Comparison of ENCODE assay signal across 26 mouse cellular contexts in the genomic region with DNA sequence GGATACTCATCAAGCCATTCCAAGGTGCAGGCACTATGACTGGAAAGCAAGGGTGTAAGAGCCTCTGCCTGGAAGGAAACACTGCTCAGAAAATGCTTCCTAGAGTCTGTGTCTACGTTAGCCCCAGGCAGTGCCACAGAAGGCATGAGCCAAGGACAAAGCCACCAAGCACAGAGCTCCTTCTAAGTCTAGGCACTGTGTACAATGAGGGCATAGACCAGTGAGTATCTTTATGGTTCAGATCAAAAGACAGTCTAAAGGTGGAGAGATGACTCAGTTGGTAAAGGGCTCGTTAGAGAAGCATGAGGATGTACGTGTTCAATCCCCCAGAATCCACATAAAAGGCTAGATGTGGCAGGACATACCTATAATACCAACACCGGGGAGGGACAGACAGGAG. TPM values are rescaled to one million over a fixed set of nuclear protein-coding genes. Genes with fewer than 3 reads are reported as not detected.
DNase-seq lines count a peak whose midpoint lies in the region; ATAC-seq and TF ChIP-seq lines count a peak whose summit lies in the region.
"Had no signal": no experiment of that assay in that cellular context is flagged by ENCODE, and none has a peak within 500 bp of the region (broad histone marks: within the 10 kb centered on the region; RNA-seq: fewer than 3 reads in every experiment).

No protein-coding gene starts in this region.

- H3K9me3 ChIP-seq in intestine, embryonic 16.5 days (ENCODE audit: control insufficient read depth, low read length) = no peaks in the 10 kb centered on the region
- H3K9me3 ChIP-seq in liver, embryonic 13.5 days (replicated peaks) = no peaks in the 10 kb centered on the region
- H3K9me3 ChIP-seq: embryonic facial prominence, embryonic 12.5 days; heart, embryonic 13.5 days; hindbrain, embryonic 15.5 days; limb, embryonic 10.5 days; limb, embryonic 15.5 days; megakaryocyte, embryonic 14.5 days; midbrain, embryonic 12.5 days; neural tube, embryonic 13.5 days; stomach, embryonic 15.5 days had no signal

- peaks cover 47% of the 10 kb centered on the region for H3K4me1 ChIP-seq in intestine, embryonic 16.5 days (ENCODE audit: control insufficient read depth, insufficient read depth, low read length)
- H3K4me1 ChIP-seq in liver, embryonic 13.5 days (replicated peaks) = peaks cover 98% of the 10 kb centered on the region

- no peak overlapping the region for H3K4me3 ChIP-seq in left cerebral cortex, adult 2 months
- no peak overlapping the region for H3K4me3 ChIP-seq in intestine, embryonic 16.5 days (ENCODE audit: low read length)
- H3K4me3 ChIP-seq in liver, embryonic 13.5 days (replicated peaks) = no peak overlapping the region
- H3K4me3 ChIP-seq: embryonic facial prominence, embryonic 12.5 days; heart, adult 2 months; heart, embryonic 13.5 days; hindbrain, embryonic 15.5 days; limb, embryonic 10.5 days; limb, embryonic 15.5 days; megakaryocyte, embryonic 14.5 days; midbrain, embryonic 12.5 days; neural tube, embryonic 13.5 days; stomach, embryonic 15.5 days had no signal

- H3K36me3 ChIP-seq in intestine, embryonic 16.5 days (ENCODE audit: control insufficient read depth, insufficient read depth, low read length) = no peaks in the 10 kb centered on the region; the same call in 1 of the 2 replicates
- H3K36me3 ChIP-seq in liver, embryonic 13.5 days = peaks cover 16% of the 10 kb centered on the region
- H3K36me3 ChIP-seq: embryonic facial prominence, embryonic 12.5 days; heart, embryonic 13.5 days; hindbrain, embryonic 15.5 days; limb, embryonic 10.5 days; limb, embryonic 15.5 days; midbrain, embryonic 12.5 days; neural tube, embryonic 13.5 days; stomach, embryonic 15.5 days had no signal

- DNase-seq in left cerebral cortex, adult 2 months (ENCODE audit: extremely low spot score in 1 of 2, low spot score in 2 of 2) = no peak
- DNase-seq in left cerebral cortex, adult 9 months (ENCODE audit: low spot score in 2 of 2) = no peak
- no peak for DNase-seq in liver, embryonic 13.5 days
- DNase-seq in right cerebral cortex, adult 2 months (ENCODE audit: low spot score in 2 of 2) = no peak
- no peak for DNase-seq in lung, adult 18-20 months
- DNase-seq: adrenal gland, adult 2 months; adrenal gland, postnatal 36 days; B cell, adult 2 months; embryo, embryonic 11 days; heart, adult 2 months; heart, postnatal 10 days; kidney, postnatal 14 days; lung, postnatal 4 days; right cerebral cortex, postnatal 14 days had no signal

- peak; percentile 61 for ATAC-seq in intestine, embryonic 16.5 days
- ATAC-seq in liver, embryonic 13.5 days (ENCODE audit: low read depth) = no peak
- ATAC-seq: activated CD4-positive, CD25-positive, alpha-beta regulatory T cell, adult 4 months; forebrain, embryonic 16.5 days had no signal

- no peak overlapping the region for H3K9ac ChIP-seq in intestine, embryonic 16.5 days (ENCODE audit: low read depth, low read length)
- peak overlapping the region; percentile 93 for H3K9ac ChIP-seq in liver, embryonic 13.5 days
- H3K9ac ChIP-seq: embryonic facial prominence, embryonic 12.5 days; heart, embryonic 13.5 days; hindbrain, embryonic 15.5 days; limb, embryonic 15.5 days; midbrain, embryonic 12.5 days; neural tube, embryonic 13.5 days; stomach, embryonic 15.5 days had no signal

- peak overlapping the region; percentile 84 for H3K27ac ChIP-seq in left cerebral cortex, adult 2 months
- H3K27ac ChIP-seq in intestine, embryonic 16.5 days (ENCODE audit: low read length) = peak overlapping the region; percentile 55
- peak overlapping the region; percentile 99 for H3K27ac ChIP-seq in liver, embryonic 13.5 days
- H3K27ac ChIP-seq: embryonic facial prominence, embryonic 12.5 days; heart, adult 2 months; heart, embryonic 13.5 days; hindbrain, embryonic 15.5 days; limb, embryonic 10.5 days; limb, embryonic 15.5 days; midbrain, embryonic 12.5 days; neural tube, embryonic 13.5 days; stomach, embryonic 15.5 days had no signal

- intact Hi-C loops in left cerebral cortex, adult 2 months (cut with DNase I) = no loop called here

- WGBS in intestine, embryonic 16.5 days = 65% methylated on average over 4 of the region's 4 CpGs
- 72% methylated on average over 4 of the region's 4 CpGs for WGBS in liver, embryonic 13.5 days (ENCODE audit: insufficient replicate concordance)

- no peak for TF ChIP-seq CTCF in left cerebral cortex, adult 2 months (IDR thresholded peaks at IDR 0.05)

- no peaks in the 10 kb centered on the region; the same call in 1 of the 2 replicates for H3K27me3 ChIP-seq in intestine, embryonic 16.5 days (replicated peaks; ENCODE audit: control insufficient read depth, insufficient read depth, low read length)
- H3K27me3 ChIP-seq in liver, embryonic 13.5 days = no peaks in the 10 kb centered on the region
- H3K27me3 ChIP-seq: embryonic facial prominence, embryonic 12.5 days; hindbrain, embryonic 15.5 days; limb, embryonic 15.5 days; neural tube, embryonic 13.5 days; stomach, embryonic 15.5 days had no signal

- no peak overlapping the region for H3K4me2 ChIP-seq in intestine, embryonic 16.5 days (ENCODE audit: low read depth, low read length)
- peak overlapping the region; percentile 100 for H3K4me2 ChIP-seq in liver, embryonic 13.5 days
- H3K4me2 ChIP-seq: embryonic facial prominence, embryonic 12.5 days; heart, embryonic 13.5 days; hindbrain, embryonic 15.5 days; limb, embryonic 15.5 days; midbrain, embryonic 12.5 days; neural tube, embryonic 13.5 days; stomach, embryonic 15.5 days had no signal

RNA-seq across cellular contexts. Expression of gene Tbc1d24, which starts 4.3 kb away (rescaled TPM):
- 10 to 100 TPM; 63.3 to 69.7 TPM for total RNA-seq in left cerebral cortex, adult 2 months (2021)
- polyA plus RNA-seq in intestine, embryonic 16.5 days (2015; fragmentation: Nextera tagmentation; extraction: Ambion mirVana) = 5.5 and 6.1 TPM in 2 replicates
- 6.9 and 7.5 TPM in 2 replicates for polyA plus RNA-seq in liver, embryonic 13.5 days (2015; fragmentation: Nextera tagmentation; extraction: Ambion mirVana)

RNA-seq across cellular contexts. Expression of gene Ntn3, which starts 8.2 kb away (rescaled TPM):
- 10 to 100 TPM; 10.5 to 11.5 TPM for total RNA-seq in left cerebral cortex, adult 2 months (2021)
- 3.1 and 3.5 TPM in 2 replicates for polyA plus RNA-seq in intestine, embryonic 16.5 days (2015; fragmentation: Nextera tagmentation; extraction: Ambion mirVana)
- polyA plus RNA-seq in liver, embryonic 13.5 days (2015; fragmentation: Nextera tagmentation; extraction: Ambion mirVana) = 1.00 and 1.4 TPM in 2 replicates
- polyA plus RNA-seq: activated CD4-positive, CD25-positive, alpha-beta regulatory T cell, adult 4 months had no signal

RNA-seq across cellular contexts. Expression of gene Tedc2, which starts 19.6 kb away (rescaled TPM):
- 10 to 100 TPM; 10.8 to 11.0 TPM for total RNA-seq in left cerebral cortex, adult 2 months (2021)
- polyA plus RNA-seq in intestine, embryonic 16.5 days (2015; fragmentation: Nextera tagmentation; extraction: Ambion mirVana) = 8.7 TPM in 2 replicates
- polyA plus RNA-seq in liver, embryonic 13.5 days (2015; fragmentation: Nextera tagmentation; extraction: Ambion mirVana) = 10.8 and 11.6 TPM in 2 replicates

RNA-seq across cellular contexts. Expression of gene Atp6v0c, which starts 31.6 kb away (rescaled TPM):
- 1,000 to 10,000 TPM; 1,211 to 1,240 TPM for total RNA-seq in left cerebral cortex, adult 2 months (2021)
- polyA plus RNA-seq in intestine, embryonic 16.5 days (2015; fragmentation: Nextera tagmentation; extraction: Ambion mirVana) = 783 and 890 TPM in 2 replicates
- polyA plus RNA-seq in liver, embryonic 13.5 days (2015; fragmentation: Nextera tagmentation; extraction: Ambion mirVana) = 348 and 367 TPM in 2 replicates

RNA-seq across cellular contexts. Expression of gene Amdhd2, which starts 37.5 kb away (rescaled TPM):
- total RNA-seq in left cerebral cortex, adult 2 months (2021) = 10 to 100 TPM; 29.2 to 32.0 TPM
- 58.9 and 75.9 TPM in 2 replicates for polyA plus RNA-seq in intestine, embryonic 16.5 days (2015; fragmentation: Nextera tagmentation; extraction: Ambion mirVana)
- 18.6 and 20.8 TPM in 2 replicates for polyA plus RNA-seq in liver, embryonic 13.5 days (2015; fragmentation: Nextera tagmentation; extraction: Ambion mirVana)
